Mouse (Mus musculus): ENCODE results near the gene Cables2. TPM values are rescaled to one million over a fixed set of nuclear protein-coding genes. Genes with fewer than 3 reads are reported as not detected.

Gene Cables2
- polyA plus RNA-seq, 1 experiment = 16.3 TPM

DNA sequence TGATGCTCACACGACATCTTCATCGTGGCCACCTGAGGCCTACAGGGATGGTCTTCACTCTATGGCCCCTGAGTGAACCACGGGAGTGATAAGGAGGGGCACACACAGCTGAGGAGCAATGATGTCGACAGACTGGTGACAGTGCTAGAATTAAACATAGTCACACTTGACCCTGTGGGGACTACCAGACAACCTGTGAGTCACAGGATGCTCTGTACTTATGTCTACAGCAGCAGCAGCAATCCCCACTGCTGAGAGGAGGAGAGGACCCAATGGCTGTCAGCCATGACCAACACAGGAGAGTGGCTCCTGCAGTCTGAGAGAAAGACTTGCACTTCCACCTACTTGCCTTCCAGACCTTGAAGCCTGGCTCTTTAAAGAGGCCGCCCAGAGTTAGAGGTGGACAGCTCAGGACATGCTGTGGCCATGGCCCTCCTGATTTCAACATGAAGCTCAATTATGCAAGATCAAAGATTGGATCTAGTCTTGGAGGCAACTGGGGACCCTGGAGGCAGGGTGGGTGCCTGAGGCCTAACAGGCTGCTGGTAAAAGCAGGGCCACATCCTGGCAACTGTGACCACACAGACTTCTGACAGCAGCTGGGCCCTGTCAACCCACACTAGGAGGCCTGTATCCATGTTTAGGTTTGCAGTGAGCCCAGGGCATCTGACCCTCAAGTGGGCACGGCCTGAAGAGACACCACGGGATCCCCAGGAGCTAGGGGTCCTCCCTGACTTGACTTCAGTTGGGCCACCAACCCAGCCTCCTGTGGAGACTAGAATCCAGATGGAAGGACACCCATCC lies 40.0 kb downstream of the Cables2 start:
- Histone ChIP-seq H3K4me3 (replicated peaks; ENCODE audit: control insufficient read depth, low read depth, low read length) (no peak overlapping the region), H3K4me1 (ENCODE audit: control insufficient read depth, insufficient read depth, low read length) (no peaks in the 10 kb centered on the region; the same call in 1 of the 2 replicates), H3K27ac (ENCODE audit: control insufficient read depth, insufficient read depth, low read depth, low read length, poor library complexity) (no peak overlapping the region)
- TF ChIP-seq POLR2A (IDR thresholded peaks at IDR 0.05; ENCODE audit: borderline replicate concordance, control insufficient read depth, low read depth, low read length) = no peak
- TF ChIP-seq CTCF (IDR thresholded peaks at IDR 0.05; ENCODE audit: control insufficient read depth, insufficient read depth, low read length) = no peak
- WGBS = 75% methylated on average over 7 of the region's 7 CpGs

DNA sequence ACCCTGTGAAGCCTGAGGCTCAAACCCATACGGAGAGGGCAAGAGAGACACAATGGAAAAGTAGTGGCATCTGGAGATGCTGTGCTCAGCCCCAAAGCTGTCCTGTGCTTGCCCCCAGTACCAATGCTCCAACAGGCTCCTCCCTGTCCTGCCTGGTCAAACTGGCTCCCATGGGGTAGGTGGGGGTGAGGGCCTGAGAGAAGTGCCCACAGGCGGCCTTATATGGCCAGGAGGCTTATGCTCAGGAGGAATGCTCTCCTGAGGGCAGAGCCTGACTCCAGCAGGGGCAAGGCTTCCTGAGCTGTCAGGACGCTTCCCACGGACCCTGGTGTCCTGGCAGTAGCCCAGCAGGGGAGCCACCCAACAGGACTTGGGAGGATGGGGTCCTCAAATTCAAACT lies 42.8 kb downstream of the Cables2 start:
- H3K4me3 ChIP-seq (replicated peaks; ENCODE audit: control insufficient read depth, low read depth, low read length) = no peak overlapping the region
- no peaks in the 10 kb centered on the region; the same call in 1 of the 2 replicates for H3K4me1 ChIP-seq (ENCODE audit: control insufficient read depth, insufficient read depth, low read length)
- 68% methylated on average over 4 of the region's 4 CpGs for WGBS
- TF ChIP-seq CTCF (IDR thresholded peaks at IDR 0.05; ENCODE audit: control insufficient read depth, insufficient read depth, low read length) (no peak), POLR2A (IDR thresholded peaks at IDR 0.05; ENCODE audit: borderline replicate concordance, control insufficient read depth, low read depth, low read length) (no peak)
- H3K27ac ChIP-seq (ENCODE audit: control insufficient read depth, insufficient read depth, low read depth, low read length, poor library complexity) = no peak overlapping the region

DNA sequence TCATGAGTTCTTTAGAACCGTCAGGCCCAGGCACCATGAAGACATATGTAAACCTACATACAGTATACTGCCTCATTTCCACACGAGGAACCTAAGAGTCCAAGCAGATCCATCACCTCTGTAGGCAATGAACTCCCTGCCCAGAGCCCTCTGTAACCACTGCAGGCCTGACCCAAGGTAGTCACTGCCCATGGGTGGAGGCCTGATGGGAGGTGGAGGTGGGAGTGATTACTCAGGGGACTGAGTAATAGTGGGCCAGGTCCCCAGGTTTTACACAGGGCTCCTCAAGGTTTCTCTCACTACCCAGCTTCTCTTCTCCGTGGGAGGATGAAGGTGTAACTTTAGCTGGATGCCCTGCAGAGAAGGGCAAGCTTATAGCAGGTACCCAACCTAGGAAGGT lies 44.2 kb downstream of the Cables2 start:
- Histone ChIP-seq H3K4me1 (ENCODE audit: control insufficient read depth, insufficient read depth, low read length) (no peaks in the 10 kb centered on the region; the same call in 1 of the 2 replicates), H3K27ac (ENCODE audit: control insufficient read depth, insufficient read depth, low read depth, low read length, poor library complexity) (no peak overlapping the region), H3K4me3 (replicated peaks; ENCODE audit: control insufficient read depth, low read depth, low read length) (no peak overlapping the region)
- WGBS = 66% methylated on average over 3 of the region's 3 CpGs
- no peak for TF ChIP-seq POLR2A (IDR thresholded peaks at IDR 0.05; ENCODE audit: borderline replicate concordance, control insufficient read depth, low read depth, low read length)
- no peak for TF ChIP-seq CTCF (IDR thresholded peaks at IDR 0.05; ENCODE audit: control insufficient read depth, insufficient read depth, low read length)

DNA sequence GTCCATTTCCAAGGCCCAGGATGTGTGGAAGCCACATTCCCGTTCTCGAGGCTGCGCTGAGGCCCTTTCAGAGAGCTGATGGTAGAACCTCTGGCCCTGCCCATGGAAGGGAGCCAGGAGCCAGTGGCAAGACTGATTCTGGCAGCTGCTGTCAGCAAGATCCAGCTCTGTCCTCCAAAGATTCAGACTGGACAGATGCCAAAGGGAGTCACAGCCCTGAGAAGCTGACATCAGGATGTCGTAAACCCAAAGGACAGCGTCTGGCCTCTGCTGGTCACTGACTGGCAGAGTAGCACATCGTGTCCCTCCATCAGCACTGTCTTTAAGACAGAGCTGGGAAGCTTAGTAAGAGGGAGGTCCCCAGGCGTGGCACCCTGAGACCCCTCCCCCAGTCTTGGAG lies 44.7 kb downstream of the Cables2 start:
- Histone ChIP-seq H3K27ac (ENCODE audit: control insufficient read depth, insufficient read depth, low read depth, low read length, poor library complexity) (no peak overlapping the region), H3K4me3 (replicated peaks; ENCODE audit: control insufficient read depth, low read depth, low read length) (no peak overlapping the region), H3K4me1 (ENCODE audit: control insufficient read depth, insufficient read depth, low read length) (no peaks in the 10 kb centered on the region; the same call in 1 of the 2 replicates)
- WGBS = 74% methylated on average over 7 of the region's 7 CpGs
- TF ChIP-seq CTCF (IDR thresholded peaks at IDR 0.05; ENCODE audit: control insufficient read depth, insufficient read depth, low read length) = no peak
- no peak for TF ChIP-seq POLR2A (IDR thresholded peaks at IDR 0.05; ENCODE audit: borderline replicate concordance, control insufficient read depth, low read depth, low read length)

DNA sequence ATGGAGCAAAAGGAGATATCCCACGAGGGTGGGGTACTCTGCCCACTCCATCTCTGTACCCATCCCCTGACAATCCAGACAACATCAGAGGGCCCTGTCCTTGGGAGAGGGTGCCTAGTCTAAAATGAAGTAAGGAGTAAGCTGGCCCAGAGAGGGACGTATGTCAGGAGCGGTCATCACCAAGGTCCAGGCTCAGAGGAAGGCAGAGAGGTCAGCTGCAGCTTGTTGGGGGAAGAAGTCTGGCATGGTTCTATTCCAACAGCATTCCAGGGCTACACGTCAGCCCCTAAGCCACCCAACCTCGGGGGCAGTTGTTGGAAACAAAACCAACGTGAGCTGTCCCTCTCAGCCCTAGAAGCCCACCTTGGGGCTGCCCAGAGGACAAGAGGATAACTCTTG lies 45.2 kb downstream of the Cables2 start:
- no peak for TF ChIP-seq CTCF (IDR thresholded peaks at IDR 0.05; ENCODE audit: control insufficient read depth, insufficient read depth, low read length)
- no peak for TF ChIP-seq POLR2A (IDR thresholded peaks at IDR 0.05; ENCODE audit: borderline replicate concordance, control insufficient read depth, low read depth, low read length)
- Histone ChIP-seq H3K4me3 (replicated peaks; ENCODE audit: control insufficient read depth, low read depth, low read length) (no peak overlapping the region), H3K27ac (ENCODE audit: control insufficient read depth, insufficient read depth, low read depth, low read length, poor library complexity) (no peak overlapping the region), H3K4me1 (ENCODE audit: control insufficient read depth, insufficient read depth, low read length) (no peaks in the 10 kb centered on the region; the same call in 1 of the 2 replicates)
- WGBS = 69% methylated on average over 6 of the region's 6 CpGs

DNA sequence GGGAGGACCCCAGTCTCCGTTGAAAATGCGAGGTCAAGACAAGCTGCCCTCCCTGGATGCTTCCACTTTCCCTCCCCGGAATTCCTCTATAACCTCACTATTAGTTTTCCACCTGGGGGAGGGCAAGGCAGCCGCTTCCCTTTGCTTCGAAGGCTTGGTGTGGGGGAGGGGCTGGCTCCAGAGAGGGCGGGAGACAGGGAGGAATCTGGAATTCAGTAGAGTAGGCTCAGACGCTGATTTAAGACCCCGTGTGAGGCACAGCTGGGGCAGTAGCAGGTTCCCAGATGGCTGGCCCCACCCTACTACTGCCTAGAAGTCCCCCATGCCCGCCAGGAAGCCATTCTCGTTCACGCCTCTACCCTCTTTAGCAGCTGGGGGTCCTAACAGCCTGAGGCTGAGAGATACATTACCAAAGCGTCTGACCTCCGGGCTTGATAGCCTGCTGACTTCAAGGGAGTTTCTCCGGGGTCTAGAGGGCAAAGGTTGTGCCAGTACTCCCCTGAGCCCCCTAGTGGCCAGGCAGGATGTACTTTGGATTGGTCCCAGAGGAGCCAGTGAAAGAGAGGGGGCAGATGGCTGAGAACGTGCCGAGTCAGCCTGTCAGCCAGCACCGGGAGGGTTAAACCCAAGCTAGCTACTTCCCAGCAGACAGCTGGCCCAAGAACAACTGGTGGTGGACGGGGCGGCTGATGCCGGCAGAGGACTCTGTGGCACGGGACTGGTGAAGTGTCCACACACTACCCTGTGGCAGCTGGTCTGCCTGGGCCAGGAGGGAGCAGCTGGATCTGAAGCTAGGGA lies 45.8 kb downstream of the Cables2 start:
- no peaks in the 10 kb centered on the region; the same call in 1 of the 2 replicates for H3K4me1 ChIP-seq (ENCODE audit: control insufficient read depth, insufficient read depth, low read length)
- TF ChIP-seq CTCF (IDR thresholded peaks at IDR 0.05; ENCODE audit: control insufficient read depth, insufficient read depth, low read length) (peak; percentile 70), POLR2A (IDR thresholded peaks at IDR 0.05; ENCODE audit: borderline replicate concordance, control insufficient read depth, low read depth, low read length) (no peak)
- H3K27ac ChIP-seq (ENCODE audit: control insufficient read depth, insufficient read depth, low read depth, low read length, poor library complexity) = no peak overlapping the region
- no peak overlapping the region for H3K4me3 ChIP-seq (replicated peaks; ENCODE audit: control insufficient read depth, low read depth, low read length)
- 5% methylated on average over 21 of the region's 21 CpGs for WGBS

DNA sequence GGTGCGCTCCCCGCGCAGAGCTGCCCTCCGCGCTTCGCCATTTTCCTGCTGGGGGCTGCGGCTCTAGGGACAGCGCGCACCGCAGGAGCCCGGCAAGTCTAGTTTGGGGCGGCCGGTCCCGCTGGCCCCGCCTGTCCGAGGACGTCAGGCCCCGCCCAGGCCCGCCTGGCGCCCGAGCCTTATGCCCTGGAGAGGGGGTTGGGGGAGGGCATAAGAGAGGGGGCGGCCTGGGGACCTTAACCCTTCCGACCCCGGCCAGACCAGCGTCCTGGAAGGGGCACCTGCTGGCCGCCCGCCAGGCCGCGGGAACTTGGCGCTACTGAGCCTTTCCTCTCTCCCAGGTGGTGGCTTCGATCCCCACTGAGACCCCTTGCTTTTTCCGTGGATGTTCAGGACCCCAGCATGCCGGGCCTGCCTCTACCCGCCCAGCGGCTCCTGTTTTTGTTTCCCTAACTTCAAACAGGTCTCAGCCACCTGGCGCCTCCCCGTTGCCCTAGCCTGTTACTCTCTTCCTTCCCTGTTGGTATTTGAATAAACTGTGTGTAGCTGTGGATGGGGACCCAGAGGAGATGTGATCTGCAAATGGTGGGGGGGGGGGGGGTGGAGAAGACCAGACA lies 47.4 kb downstream of the Cables2 start, which contains the start of gene Lama5:
Lama5 (minus strand) TSS at position 98 of the 617 bp plus-strand sequence.
- WGBS = 1% methylated on average over 33 of the region's 37 CpGs
- no peaks in the 10 kb centered on the region; the same call in 1 of the 2 replicates for H3K4me1 ChIP-seq (ENCODE audit: control insufficient read depth, insufficient read depth, low read length)
- no peak within 1 kb of the TSS for H3K4me3 ChIP-seq (replicated peaks; ENCODE audit: control insufficient read depth, low read depth, low read length)
- TF ChIP-seq POLR2A (IDR thresholded peaks at IDR 0.05; ENCODE audit: borderline replicate concordance, control insufficient read depth, low read depth, low read length) (no peak), CTCF (IDR thresholded peaks at IDR 0.05; ENCODE audit: control insufficient read depth, insufficient read depth, low read length) (no peak)
- no peak within 1 kb of the TSS for H3K27ac ChIP-seq (ENCODE audit: control insufficient read depth, insufficient read depth, low read depth, low read length, poor library complexity)
